Mouse (Mus musculus) embryonic facial prominence, embryonic 11.5 days (tissue): ENCODE measurements at regions not wholly inside any gene's neighbourhood (a gene's known extent, or its start where the extent isn't known, plus 50 kb on each side); places are given as distances from the start of the nearest gene placed in this dataset.
"Not testable (repeated sequence)": the region's sequence is repeated elsewhere in the genome, so short reads cannot be mapped to it uniquely, and the experiment has no call there.

ENCODE experiments used
- ATAC-seq: fragments of 200-750 bp; cut with Nextera tagmentation; replicated peaks from 2 replicates; pipeline ENCODE4 v1.8.0; 2017; ENCODE audit warnings: low read depth; ENCODE audit not compliant: insufficient number of reproducible peaks, low FRiP score, low TSS enrichment
- DNase-seq: peaks from one replicate; pipeline ENCODE4 v3.0.0-alpha.2; 2015; ENCODE audit warnings: low spot score
- H3K27ac ChIP-seq: fragments of 300-500 bp; sonication (generic); replicated peaks from 2 replicates; pipeline ENCODE4 v1.5.1; 2014; ENCODE audit warnings: mild to moderate bottlenecking, low read depth, low read length, control low read depth
- H3K27me3 ChIP-seq: fragments of 300-500 bp; sonication (generic); 2 replicates; pipeline ENCODE4 v1.6.1; 2014; ENCODE audit warnings: mild to moderate bottlenecking, low read length, moderate library complexity, mixed read lengths; ENCODE audit not compliant: control insufficient read depth, insufficient read depth
- H3K36me3 ChIP-seq: fragments of 300-500 bp; sonication (generic); replicated peaks from 2 replicates; pipeline ENCODE4 v1.6.1; 2014; ENCODE audit warnings: low read depth, mild to moderate bottlenecking, low read length, moderate library complexity, mixed read lengths; ENCODE audit not compliant: control insufficient read depth, insufficient read depth
- H3K4me1 ChIP-seq: fragments of 300-500 bp; sonication (generic); 2 replicates; pipeline ENCODE4 v1.6.1; 2014; ENCODE audit warnings: low read length, mixed read lengths; ENCODE audit not compliant: control insufficient read depth, insufficient read depth
- H3K4me2 ChIP-seq: fragments of 300-500 bp; sonication (generic); 2 replicates; pipeline ENCODE4 v1.6.1; 2014; ENCODE audit warnings: low read depth, mild to moderate bottlenecking, control low read depth, low read length, moderate library complexity
- H3K4me3 ChIP-seq: fragments of 300-500 bp; sonication (generic); 2 replicates; pipeline ENCODE4 v1.5.1; 2014; ENCODE audit warnings: low read depth, low read length, control low read depth
- H3K9ac ChIP-seq: fragments of 300-500 bp; sonication (generic); replicated peaks from 2 replicates; pipeline ENCODE4 v1.6.1; 2014; ENCODE audit warnings: mild to moderate bottlenecking, control low read depth, low read length
- H3K9me3 ChIP-seq: fragments of 300-500 bp; sonication (generic); replicated peaks from 2 replicates; pipeline ENCODE4 v1.6.1; 2016; ENCODE audit warnings: mild to moderate bottlenecking, low read length, inconsistent platforms, mixed read lengths; ENCODE audit not compliant: control insufficient read depth
- WGBS: fragments of 180-500 bp; shearing (Covaris S2); extraction: QIAGEN DNeasy Blood & Tissue Kit; methylation state at CpG from one replicate; pipeline ENCODE4 v1.1.7; 2014; 5-methylcytosine and 5-hydroxymethylcytosine counted together

DNA sequence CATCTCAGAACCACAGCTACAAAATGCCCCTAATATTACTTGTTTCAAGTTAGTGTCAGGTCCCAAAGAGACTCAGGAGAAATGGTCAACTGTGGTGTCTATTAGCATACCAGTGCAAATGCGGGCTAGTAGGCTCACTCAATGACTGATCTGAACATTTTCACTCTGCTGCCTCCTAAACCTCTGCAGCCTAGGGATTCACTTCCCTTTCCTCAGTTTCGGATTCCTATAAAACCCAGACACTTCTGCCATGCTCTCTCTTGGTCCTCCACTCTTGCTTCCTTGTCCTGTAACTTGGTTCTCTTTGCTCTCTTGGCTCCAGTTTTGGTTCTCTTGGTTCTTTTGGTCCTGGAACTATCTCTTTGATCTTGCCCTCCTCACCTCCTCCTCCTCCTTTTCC, 206.3 kb upstream of the Spef2 start:
- Histone ChIP-seq H3K9ac (no peak overlapping the region), H3K27me3 (no peaks in the 10 kb centered on the region), H3K4me3 (no peak overlapping the region), H3K27ac (no peak overlapping the region), H3K4me1 (no peaks in the 10 kb centered on the region), H3K4me2 (no peak overlapping the region), H3K9me3 (no peaks in the 10 kb centered on the region), H3K36me3 (no peaks in the 10 kb centered on the region)
- DNase-seq (no peak), ATAC-seq (no peak)
- WGBS: 83% methylated on average over 2 of the region's 2 CpGs

DNA sequence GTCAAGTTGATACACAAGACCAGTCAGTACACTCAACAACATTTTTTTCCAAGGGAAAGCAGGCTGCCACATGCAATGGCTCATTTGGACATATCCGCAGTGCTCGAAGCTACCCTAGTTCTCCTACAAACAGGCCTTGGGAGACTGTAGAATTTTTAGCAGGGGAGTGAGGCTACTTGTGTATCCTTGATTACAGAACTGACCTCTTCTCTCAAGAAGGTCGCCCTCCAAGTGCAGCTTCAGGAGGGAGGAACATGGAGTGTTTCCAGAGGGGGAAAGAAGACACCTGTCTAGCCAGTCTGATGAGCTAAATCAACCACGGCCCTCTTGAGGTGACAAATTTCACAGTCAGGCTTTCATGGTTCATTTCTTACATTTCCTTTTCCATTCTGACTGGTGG, 202.0 kb upstream of the Prlr start:
- Histone ChIP-seq H3K27ac (no peak overlapping the region), H3K4me1 (no peaks in the 10 kb centered on the region), H3K4me3 (no peak overlapping the region), H3K36me3 (no peaks in the 10 kb centered on the region), H3K4me2 (no peak overlapping the region), H3K27me3 (no peaks in the 10 kb centered on the region), H3K9ac (no peak overlapping the region), H3K9me3 (no peaks in the 10 kb centered on the region)
- ATAC-seq (no peak), DNase-seq (no peak)
- WGBS: 72% methylated on average over 4 of the region's 4 CpGs

DNA sequence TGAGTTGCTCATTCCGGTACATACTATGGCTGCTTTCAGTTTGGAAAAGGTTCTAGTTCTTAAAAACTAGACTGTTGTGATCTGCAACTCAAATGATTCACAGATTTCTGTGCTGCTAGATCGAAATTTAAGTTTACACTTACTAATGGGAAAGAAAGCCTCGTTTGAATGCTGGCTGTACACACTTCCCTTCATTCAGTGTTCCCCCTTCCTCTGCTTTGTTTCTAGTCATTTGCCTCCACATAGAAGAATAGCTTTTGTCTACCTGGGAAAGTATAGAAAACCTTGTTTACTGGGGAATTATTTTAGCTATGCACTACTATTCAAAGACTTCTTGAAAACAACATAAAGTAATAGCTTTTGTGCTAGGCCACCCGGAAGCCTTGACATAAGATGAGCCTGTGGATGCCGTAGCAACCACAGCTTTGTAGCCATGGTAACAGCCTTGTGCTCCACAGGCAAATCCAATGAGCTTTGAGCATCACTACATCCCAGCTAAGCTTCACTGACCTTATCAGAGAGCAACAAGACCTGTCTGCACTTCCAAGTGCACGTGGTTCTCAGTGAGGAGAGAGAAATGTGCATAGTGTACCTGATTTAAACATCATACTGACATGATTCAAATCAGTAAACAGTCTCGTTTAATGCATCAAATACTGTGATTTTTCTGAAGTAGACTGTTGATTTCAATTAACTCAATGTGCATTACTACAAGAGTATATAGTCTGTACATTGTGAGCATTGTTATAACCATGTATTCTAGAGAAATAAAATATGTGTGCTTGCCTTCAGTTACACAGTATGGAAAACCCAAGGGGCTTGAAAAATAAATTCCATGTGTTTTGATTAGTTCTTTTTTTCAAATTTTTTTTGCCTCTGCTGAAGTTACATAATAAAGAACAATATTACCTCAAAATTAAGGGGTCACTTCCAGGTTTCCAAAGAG, 165.5 kb upstream of the Prlr start:
- ATAC-seq (peak; percentile 84), DNase-seq (peak; percentile 15)
- Histone ChIP-seq H3K4me1 (no peaks in the 10 kb centered on the region), H3K36me3 (no peaks in the 10 kb centered on the region), H3K27ac (no peak overlapping the region), H3K27me3 (no peaks in the 10 kb centered on the region), H3K4me3 (no peak overlapping the region), H3K9me3 (no peaks in the 10 kb centered on the region), H3K9ac (no peak overlapping the region), H3K4me2 (no peak overlapping the region)
- WGBS: 67% methylated on average over 7 of the region's 7 CpGs

DNA sequence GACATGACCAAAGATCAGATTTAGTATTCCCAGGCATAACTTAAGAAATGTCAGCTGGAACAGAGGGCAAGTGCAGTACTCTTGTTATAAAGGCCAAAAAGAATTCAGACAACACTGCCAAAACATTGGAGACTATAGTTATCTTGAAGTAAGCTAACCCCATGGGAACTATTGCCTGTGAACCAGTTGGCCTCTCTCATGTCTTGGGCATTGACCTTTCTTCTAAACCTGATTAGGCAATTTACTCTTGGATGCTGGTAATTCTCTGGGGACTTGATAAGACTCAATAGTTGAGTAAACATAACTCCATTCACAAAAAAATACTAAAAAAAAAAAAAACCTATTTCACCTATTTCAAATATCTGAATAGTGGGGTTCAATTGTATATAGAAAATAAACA, 159.8 kb upstream of the Prlr start:
- Histone ChIP-seq H3K36me3 (no peaks in the 10 kb centered on the region), H3K4me1 (no peaks in the 10 kb centered on the region), H3K9me3 (no peaks in the 10 kb centered on the region), H3K4me3 (no peak overlapping the region), H3K27ac (no peak overlapping the region), H3K9ac (no peak overlapping the region), H3K27me3 (no peaks in the 10 kb centered on the region), H3K4me2 (no peak overlapping the region)
- DNase-seq: no peak
- ATAC-seq: no peak

DNA sequence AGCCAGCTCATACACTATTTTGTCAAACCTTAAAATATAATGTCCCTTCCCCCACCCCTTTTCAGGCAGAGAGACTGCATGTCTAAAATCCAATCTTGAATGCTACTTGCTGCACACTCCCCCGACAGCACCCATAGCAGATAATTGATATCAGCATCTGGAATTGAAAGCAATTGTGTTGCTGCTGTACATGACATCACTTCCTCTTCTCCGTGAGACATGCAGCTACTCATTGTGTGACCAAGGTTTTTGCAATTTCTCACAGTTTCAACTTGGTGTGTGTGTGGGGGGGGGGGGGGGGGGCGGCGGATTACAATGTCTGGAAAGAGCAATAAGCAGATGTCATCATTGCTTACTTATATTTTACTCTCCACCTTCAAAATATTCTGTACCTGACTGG, 147.1 kb upstream of the Prlr start:
- H3K27me3 ChIP-seq: no peaks in the 10 kb centered on the region
- no peaks in the 10 kb centered on the region for H3K36me3 ChIP-seq
- WGBS: 79% methylated on average over 4 of the region's 4 CpGs
- no peak for ATAC-seq
- no peak overlapping the region for H3K27ac ChIP-seq
- no peak overlapping the region for H3K9ac ChIP-seq
- no peak overlapping the region for H3K4me3 ChIP-seq
- no peak overlapping the region for H3K4me2 ChIP-seq
- H3K4me1 ChIP-seq: no peaks in the 10 kb centered on the region
- no peak for DNase-seq
- no peaks in the 10 kb centered on the region for H3K9me3 ChIP-seq

DNA sequence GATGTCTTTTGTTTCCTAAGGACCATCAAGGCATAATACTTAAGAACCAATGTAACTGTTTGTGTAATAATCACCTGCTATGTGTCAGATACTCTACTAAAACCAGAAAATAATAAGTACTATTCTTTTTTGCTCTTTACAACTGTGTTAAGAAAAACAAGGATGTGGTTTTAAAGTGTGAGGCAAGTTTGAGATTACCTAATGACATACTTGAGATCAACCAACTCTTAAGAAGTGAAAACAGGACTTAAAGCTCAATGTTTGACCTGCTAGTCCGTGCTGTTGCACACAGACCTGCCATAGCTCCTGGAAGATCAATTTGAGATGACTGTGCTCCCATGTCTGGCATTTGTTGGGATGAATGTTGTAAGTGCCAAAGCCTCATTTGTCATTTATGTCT, 141.5 kb upstream of the Prlr start:
- no peak for DNase-seq
- H3K4me1 ChIP-seq: no peaks in the 10 kb centered on the region
- no peak overlapping the region for H3K9ac ChIP-seq
- no peak overlapping the region for H3K4me3 ChIP-seq
- no peak for ATAC-seq
- H3K27ac ChIP-seq: no peak overlapping the region
- H3K27me3 ChIP-seq: no peaks in the 10 kb centered on the region
- H3K36me3 ChIP-seq: no peaks in the 10 kb centered on the region
- no peaks in the 10 kb centered on the region for H3K9me3 ChIP-seq
- WGBS: 72% methylated on average over 1 of the region's 1 CpGs
- H3K4me2 ChIP-seq: no peak overlapping the region

DNA sequence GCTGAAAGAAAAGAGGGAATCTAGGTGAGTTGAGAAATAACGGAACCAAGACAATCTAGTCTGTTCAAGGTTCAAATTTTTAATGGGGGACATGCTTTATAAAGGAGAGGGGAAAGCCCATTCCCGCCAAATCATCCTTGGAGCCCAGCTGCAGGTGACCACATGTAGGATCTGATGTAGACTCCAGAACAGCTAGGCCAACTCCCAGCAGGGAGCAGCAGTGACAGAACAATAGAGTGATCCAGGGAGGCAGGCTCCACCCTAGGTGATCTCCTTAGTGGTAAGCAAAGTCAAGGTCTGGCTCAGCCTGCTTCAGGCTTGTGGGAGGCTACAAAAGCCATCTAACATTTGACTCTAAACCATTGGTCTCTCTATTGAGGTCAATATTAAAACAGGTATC, 140.5 kb upstream of the Prlr start:
- not testable (repeated sequence) for H3K27me3 ChIP-seq, H3K4me3 ChIP-seq, H3K36me3 ChIP-seq, DNase-seq, H3K9me3 ChIP-seq, H3K9ac ChIP-seq, H3K27ac ChIP-seq, ATAC-seq, H3K4me1 ChIP-seq, H3K4me2 ChIP-seq
- 67% methylated on average over 2 of the region's 2 CpGs for WGBS

DNA sequence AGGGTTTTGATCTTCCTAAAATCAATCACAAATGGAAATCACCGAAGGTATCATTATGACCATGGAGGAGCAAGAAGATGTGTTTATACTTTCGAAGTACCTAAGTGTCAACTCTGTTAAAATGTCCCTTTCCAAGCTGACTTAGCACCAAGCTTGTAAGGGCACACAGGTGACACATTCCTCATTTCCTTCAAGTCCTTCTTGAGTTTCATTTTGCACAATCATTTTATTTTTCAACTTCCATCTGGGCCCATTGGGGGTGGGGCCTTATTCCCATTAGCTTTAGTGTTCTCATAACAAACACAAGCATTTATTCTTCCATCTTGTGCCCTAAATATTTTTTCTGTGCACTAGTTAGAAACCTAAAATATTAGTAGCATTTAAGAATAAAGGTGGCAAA, 103.5 kb upstream of the Prlr start:
- ATAC-seq (no peak), DNase-seq (no peak)
- H3K9ac ChIP-seq: no peak overlapping the region
- 84% methylated on average over 2 of the region's 2 CpGs for WGBS
- no peaks in the 10 kb centered on the region for H3K9me3 ChIP-seq
- H3K4me2 ChIP-seq: no peak overlapping the region
- no peaks in the 10 kb centered on the region for H3K27me3 ChIP-seq
- H3K4me1 ChIP-seq: no peaks in the 10 kb centered on the region; the same call in 1 of the 2 replicates
- no peak overlapping the region for H3K27ac ChIP-seq
- H3K4me3 ChIP-seq: no peak overlapping the region
- no peaks in the 10 kb centered on the region for H3K36me3 ChIP-seq
